Mouse (Mus musculus) brain, embryonic 14.5 days (tissue): Measurements from ENCODE around the gene Esrrg. TPM values are rescaled to one million over a fixed set of nuclear protein-coding genes. Genes with fewer than 3 reads are reported as not detected.

Experiments
- DNase-seq: peaks from one replicate; pipeline ENCODE4 v3.0.0-alpha.2; 2011; ENCODE audit warnings: low read depth
- CTCF ChIP-seq: fragments of 200-500 bp; IDR thresholded peaks from 2 replicates; pipeline ENCODE4 v1.5.1; 2012; ENCODE audit warnings: inconsistent platforms, mild to moderate bottlenecking, moderate library complexity, borderline replicate concordance; ENCODE audit not compliant: insufficient read depth, insufficient read length; ENCODE audit errors: extremely low read depth
- POLR2A ChIP-seq: fragments of 200-500 bp; IDR thresholded peaks from 2 replicates; pipeline ENCODE4 v1.6.1; 2012; ENCODE audit warnings: mild to moderate bottlenecking, inconsistent platforms, borderline replicate concordance; ENCODE audit not compliant: poor library complexity, insufficient read depth, insufficient read length, severe bottlenecking; ENCODE audit errors: extremely low read depth
- polyA plus RNA-seq: library from polyadenylated mRNA; depleted of rRNA; stranded (reverse); fragments of >200 nt; gene quantifications from 2 replicates; pipeline ENCODE4 v1.2.3, GENCODE M21; 2012

The Esrrg gene
- polyA plus RNA-seq, 1 experiment = 31.4 TPM

- no peak for DNase-seq
- TF ChIP-seq POLR2A = no peak
- 0 out of 2 replicates have a peak, but pooled peaks have one; percentile 9 for TF ChIP-seq CTCF
These were observed 517.0 kb downstream of the Esrrg start for GRCm38 (mm10) chr1:188125521-188126021.

GRCm38 (mm10) chr1:188136126-188136525 is 527.5 kb downstream of the Esrrg start:
- no peak for DNase-seq
- TF ChIP-seq POLR2A (no peak), CTCF (no peak)

GRCm38 (mm10) chr1:188139473-188139872 is 530.9 kb downstream of the Esrrg start:
- no peak for TF ChIP-seq CTCF
- no peak for TF ChIP-seq POLR2A
- peak; percentile 64 for DNase-seq

- no peak for DNase-seq
- TF ChIP-seq CTCF (no peak), POLR2A (no peak)
These were observed 531.6 kb downstream of the Esrrg start for GRCm38 (mm10) chr1:188140221-188140620.

GRCm38 (mm10) chr1:188147381-188148156 is 539.0 kb downstream of the Esrrg start:
- TF ChIP-seq CTCF = no peak
- TF ChIP-seq POLR2A = no peak
- DNase-seq = peak; percentile 60

GRCm38 (mm10) chr1:188151066-188151465 is 542.5 kb downstream of the Esrrg start:
- TF ChIP-seq CTCF (no peak), POLR2A (no peak)
- DNase-seq = peak; percentile 64

GRCm38 (mm10) chr1:188152011-188152410 is 543.4 kb downstream of the Esrrg start:
- TF ChIP-seq CTCF (no peak), POLR2A (no peak)

GRCm38 (mm10) chr1:188153665-188154064 is 545.1 kb downstream of the Esrrg start:
- no peak for DNase-seq
- TF ChIP-seq POLR2A = no peak
- TF ChIP-seq CTCF = no peak

More at GRCm38 (mm10) chr1:188152011-188152410, 543.4 kb downstream of the Esrrg start:
- DNase-seq = no peak

- TF ChIP-seq POLR2A (no peak), CTCF (no peak)
- DNase-seq = peak; percentile 82
These were observed 546.0 kb downstream of the Esrrg start for GRCm38 (mm10) chr1:188154466-188155110.

- no peak for DNase-seq
- TF ChIP-seq CTCF (no peak), POLR2A (no peak)
These were observed 546.7 kb downstream of the Esrrg start for GRCm38 (mm10) chr1:188155135-188155779.

- TF ChIP-seq POLR2A = no peak
- TF ChIP-seq CTCF = no peak
- no peak for DNase-seq
These were observed 547.9 kb downstream of the Esrrg start for GRCm38 (mm10) chr1:188156520-188156919.

- DNase-seq = no peak
- TF ChIP-seq POLR2A (no peak), CTCF (no peak)
These were observed 548.8 kb downstream of the Esrrg start for GRCm38 (mm10) chr1:188157237-188157955.
